Mouse (Mus musculus): ENCODE measurements around the gene Fbxw9. TPM values are rescaled to one million over a fixed set of nuclear protein-coding genes. Genes with fewer than 3 reads are reported as not detected.

Fbxw9 gene
- polyA plus RNA-seq, 1 experiment from 2014 or later: 34.8 TPM

- WGBS: 75% methylated on average over 14 of the region's 14 CpGs
- no peaks in the 10 kb centered on the region for H3K27me3 ChIP-seq (replicated peaks; ENCODE audit: insufficient read depth, low read length)
- DNase-seq (ENCODE audit: low spot score) (no peak), ATAC-seq (no peak)
- H3K9me3 ChIP-seq (ENCODE audit: low read length): no peaks in the 10 kb centered on the region
- TF ChIP-seq CTCF (IDR thresholded peaks at IDR 0.05) (no peak), EP300 (IDR thresholded peaks at IDR 0.05) (no peak)
- H3K4me3 ChIP-seq (ENCODE audit: low read depth, low read length): no peak overlapping the region
- no peak overlapping the region for H3K27ac ChIP-seq (ENCODE audit: low read length)
- no peak overlapping the region for H3K4me2 ChIP-seq (replicated peaks; ENCODE audit: low read depth, low read length)
- no peak overlapping the region for H3K9ac ChIP-seq (replicated peaks; ENCODE audit: low read depth)
- peaks cover 19% of the 10 kb centered on the region for H3K4me1 ChIP-seq (ENCODE audit: insufficient read depth, low read depth, low read length)
- peaks cover 10% of the 10 kb centered on the region for H3K36me3 ChIP-seq (ENCODE audit: insufficient read depth, low read length)
Observed at GRCm38 (mm10) chr8:85029271-85029670, 30.6 kb upstream of the Fbxw9 start.

GRCm38 (mm10) chr8:85032622-85033311 lies 27.1 kb upstream of the Fbxw9 start:
- H3K27ac ChIP-seq (ENCODE audit: low read length): no peak overlapping the region
- H3K27me3 ChIP-seq (replicated peaks; ENCODE audit: insufficient read depth, low read length): no peaks in the 10 kb centered on the region
- H3K4me2 ChIP-seq (replicated peaks; ENCODE audit: low read depth, low read length): no peak overlapping the region
- no peak overlapping the region for H3K4me3 ChIP-seq (ENCODE audit: low read depth, low read length)
- WGBS: 78% methylated on average over 4 of the region's 4 CpGs
- H3K4me1 ChIP-seq (ENCODE audit: insufficient read depth, low read depth, low read length): peaks cover 8% of the 10 kb centered on the region
- TF ChIP-seq EP300 (IDR thresholded peaks at IDR 0.05) (no peak), CTCF (IDR thresholded peaks at IDR 0.05) (no peak)
- ATAC-seq (no peak), DNase-seq (ENCODE audit: low spot score) (no peak)
- no peak overlapping the region for H3K9ac ChIP-seq (replicated peaks; ENCODE audit: low read depth)
- H3K9me3 ChIP-seq (ENCODE audit: low read length): no peaks in the 10 kb centered on the region
- peaks cover 10% of the 10 kb centered on the region for H3K36me3 ChIP-seq (ENCODE audit: insufficient read depth, low read length)

GRCm38 (mm10) chr8:85033867-85034266 lies 26.0 kb upstream of the Fbxw9 start:
- Histone ChIP-seq H3K4me2 (replicated peaks; ENCODE audit: low read depth, low read length) (no peak overlapping the region), H3K27ac (ENCODE audit: low read length) (no peak overlapping the region)

GRCm38 (mm10) chr8:85034764-85035163 lies 25.1 kb upstream of the Fbxw9 start:
- WGBS: under 1% methylated on average over 13 of the region's 13 CpGs
- H3K27ac ChIP-seq (ENCODE audit: low read length): peak overlapping the region; percentile 65
- DNase-seq (ENCODE audit: low spot score): peak; percentile 95
- peaks cover 7% of the 10 kb centered on the region for H3K36me3 ChIP-seq (ENCODE audit: insufficient read depth, low read length)
- H3K4me2 ChIP-seq (replicated peaks; ENCODE audit: low read depth, low read length): peak overlapping the region; percentile 96
- peak overlapping the region; percentile 26 for H3K4me3 ChIP-seq (ENCODE audit: low read depth, low read length)
- H3K9ac ChIP-seq (replicated peaks; ENCODE audit: low read depth): no peak overlapping the region
- ATAC-seq: no peak
- no peaks in the 10 kb centered on the region for H3K9me3 ChIP-seq (ENCODE audit: low read length)
- H3K4me1 ChIP-seq (ENCODE audit: insufficient read depth, low read depth, low read length): peaks cover 3% of the 10 kb centered on the region
- TF ChIP-seq EP300 (IDR thresholded peaks at IDR 0.05) (no peak), CTCF (IDR thresholded peaks at IDR 0.05) (no peak)
- no peaks in the 10 kb centered on the region for H3K27me3 ChIP-seq (replicated peaks; ENCODE audit: insufficient read depth, low read length)

More at GRCm38 (mm10) chr8:85033867-85034266, 26.0 kb upstream of the Fbxw9 start:
- WGBS: 61% methylated on average over 1 of the region's 1 CpGs
- Histone ChIP-seq H3K27me3 (replicated peaks; ENCODE audit: insufficient read depth, low read length) (no peaks in the 10 kb centered on the region), H3K36me3 (ENCODE audit: insufficient read depth, low read length) (peaks cover 10% of the 10 kb centered on the region), H3K9me3 (ENCODE audit: low read length) (no peaks in the 10 kb centered on the region), H3K4me3 (ENCODE audit: low read depth, low read length) (no peak overlapping the region), H3K4me1 (ENCODE audit: insufficient read depth, low read depth, low read length) (peaks cover 4% of the 10 kb centered on the region), H3K9ac (replicated peaks; ENCODE audit: low read depth) (no peak overlapping the region)
- TF ChIP-seq CTCF (IDR thresholded peaks at IDR 0.05) (no peak), EP300 (IDR thresholded peaks at IDR 0.05) (no peak)
- no peak for ATAC-seq
- peak; percentile 71 for DNase-seq (ENCODE audit: low spot score)

- Histone ChIP-seq H3K4me3 (ENCODE audit: low read depth, low read length) (peak overlapping the region; percentile 81), H3K4me1 (ENCODE audit: insufficient read depth, low read depth, low read length) (peaks cover 3% of the 10 kb centered on the region), H3K9ac (replicated peaks; ENCODE audit: low read depth) (peak overlapping the region; percentile 64), H3K27me3 (replicated peaks; ENCODE audit: insufficient read depth, low read length) (no peaks in the 10 kb centered on the region), H3K36me3 (ENCODE audit: insufficient read depth, low read length) (peaks cover 3% of the 10 kb centered on the region; the same call in 1 of the 2 replicates), H3K4me2 (replicated peaks; ENCODE audit: low read depth, low read length) (peak overlapping the region; percentile 96), H3K27ac (ENCODE audit: low read length) (peak overlapping the region; percentile 94), H3K9me3 (ENCODE audit: low read length) (no peaks in the 10 kb centered on the region)
- ATAC-seq: no peak
- 3% methylated on average over 12 of the region's 12 CpGs for WGBS
- no peak for TF ChIP-seq CTCF (IDR thresholded peaks at IDR 0.05)
- no peak for TF ChIP-seq EP300 (IDR thresholded peaks at IDR 0.05)
- DNase-seq (ENCODE audit: low spot score): peak; percentile 49
Observed at GRCm38 (mm10) chr8:85035165-85035727, 24.6 kb upstream of the Fbxw9 start.

- peak overlapping the region; percentile 64 for H3K9ac ChIP-seq (replicated peaks; ENCODE audit: low read depth)
- H3K9me3 ChIP-seq (ENCODE audit: low read length): no peaks in the 10 kb centered on the region
- peaks cover 3% of the 10 kb centered on the region for H3K4me1 ChIP-seq (ENCODE audit: insufficient read depth, low read depth, low read length)
- peak overlapping the region; percentile 81 for H3K4me3 ChIP-seq (ENCODE audit: low read depth, low read length)
- no peaks in the 10 kb centered on the region; the same call in 1 of the 2 replicates for H3K36me3 ChIP-seq (ENCODE audit: insufficient read depth, low read length)
- peak overlapping the region; percentile 94 for H3K27ac ChIP-seq (ENCODE audit: low read length)
- DNase-seq (ENCODE audit: low spot score) (peak; percentile 61), ATAC-seq (peak; percentile 12; the same call in 1 of the 2 replicates)
- TF ChIP-seq CTCF (IDR thresholded peaks at IDR 0.05) (no peak), EP300 (IDR thresholded peaks at IDR 0.05) (no peak)
- under 1% methylated on average over 15 of the region's 15 CpGs for WGBS
- no peaks in the 10 kb centered on the region for H3K27me3 ChIP-seq (replicated peaks; ENCODE audit: insufficient read depth, low read length)
- H3K4me2 ChIP-seq (replicated peaks; ENCODE audit: low read depth, low read length): peak overlapping the region; percentile 96
Observed at GRCm38 (mm10) chr8:85035728-85036310, 24.0 kb upstream of the Fbxw9 start.

Measured in lung, postnatal 0 days (tissue).